Mouse (Mus musculus) liver, adult 2 months (tissue): ENCODE measurements around the gene Grsf1.

Experiments used
- CTCF ChIP-seq: fragments of 200-500 bp; IDR thresholded peaks from 2 replicates; pipeline ENCODE4 v1.5.1; 2011; ENCODE audit warnings: low read depth, low read length, control low read depth
- POLR2A ChIP-seq: fragments of 200-500 bp; IDR thresholded peaks from 2 replicates; pipeline ENCODE4 v1.6.1; 2011; ENCODE audit warnings: low read length, control low read depth; ENCODE audit not compliant: insufficient read depth; ENCODE audit errors: extremely low read depth

GRCm38 (mm10) chr5:88663875-88664274 is 12.1 kb downstream of the Grsf1 start:
- TF ChIP-seq POLR2A = no peak
- TF ChIP-seq CTCF = no peak
